Mouse (Mus musculus): ENCODE results near the gene St6galnac3. TPM values are rescaled to one million over a fixed set of nuclear protein-coding genes. Genes with fewer than 3 reads are reported as not detected.

St6galnac3 gene
- total RNA-seq, 2 experiments from 2014 or later: 10.7 to 12.7 TPM

GRCm38 (mm10) chr3:153509029-153509428, 215.9 kb downstream of the St6galnac3 start:
- intact Hi-C loops (cut with DNase I): loop anchor here (10.0 kb wide), 1 partner anchor 146 kb away; no protein-coding TSS in a partner anchor
- DNase-seq (ENCODE audit: extremely low spot score in 1 of 2, low spot score in 2 of 2): no peak

- intact Hi-C loops (cut with DNase I): loop anchor here (10.0 kb wide), 1 partner anchor 146 kb away; no protein-coding TSS in a partner anchor
- no peak for DNase-seq (ENCODE audit: extremely low spot score in 1 of 2, low spot score in 2 of 2)
Measured at GRCm38 (mm10) chr3:153508592-153508991, 216.4 kb downstream of the St6galnac3 start.

GRCm38 (mm10) chr3:153507599-153507998, 217.4 kb downstream of the St6galnac3 start:
- intact Hi-C loops (cut with DNase I): loop anchor here (10.0 kb wide), 1 partner anchor 147 kb away; no protein-coding TSS in a partner anchor

GRCm38 (mm10) chr3:153502488-153502887, 222.5 kb downstream of the St6galnac3 start:
- DNase-seq (ENCODE audit: extremely low spot score in 1 of 2, low spot score in 2 of 2): no peak
- intact Hi-C loops (cut with DNase I): loop anchor here (10.0 kb wide), 1 partner anchor 152 kb away; no protein-coding TSS in a partner anchor

More at GRCm38 (mm10) chr3:153507599-153507998, 217.4 kb downstream of the St6galnac3 start:
- no peak for DNase-seq (ENCODE audit: extremely low spot score in 1 of 2, low spot score in 2 of 2)

GRCm38 (mm10) chr3:153501333-153501877, 223.6 kb downstream of the St6galnac3 start:
- peak; percentile 46 to 78 for DNase-seq (ENCODE audit: extremely low spot score in 1 of 2, low spot score in 2 of 2)
- intact Hi-C loops (cut with DNase I): loop anchor here (10.0 kb wide), 1 partner anchor 153 kb away; no protein-coding TSS in a partner anchor

GRCm38 (mm10) chr3:153492986-153493385, 232.0 kb downstream of the St6galnac3 start:
- intact Hi-C loops (cut with DNase I): no loop called here

GRCm38 (mm10) chr3:153489718-153490117, 235.3 kb downstream of the St6galnac3 start:
- intact Hi-C loops (cut with DNase I): loop anchor here (5.0 kb wide), 1 partner anchor 77 kb away; no protein-coding TSS in a partner anchor
- DNase-seq (ENCODE audit: extremely low spot score in 1 of 2, low spot score in 2 of 2): no peak

More at GRCm38 (mm10) chr3:153492986-153493385, 232.0 kb downstream of the St6galnac3 start:
- DNase-seq (ENCODE audit: extremely low spot score in 1 of 2, low spot score in 2 of 2): no peak

- intact Hi-C loops (cut with DNase I): loop anchor here (5.0 kb wide), 1 partner anchor 77 kb away; no protein-coding TSS in a partner anchor
- no peak for DNase-seq (ENCODE audit: extremely low spot score in 1 of 2, low spot score in 2 of 2)
Measured at GRCm38 (mm10) chr3:153488931-153489330, 236.0 kb downstream of the St6galnac3 start.

- no peak for DNase-seq (ENCODE audit: extremely low spot score in 1 of 2, low spot score in 2 of 2)
Measured at GRCm38 (mm10) chr3:153485176-153485575, 239.8 kb downstream of the St6galnac3 start.

GRCm38 (mm10) chr3:153484701-153485100, 240.3 kb downstream of the St6galnac3 start:
- intact Hi-C loops (cut with DNase I): loop anchor here (5.0 kb wide), 1 partner anchor 72 kb away; no protein-coding TSS in a partner anchor

More at GRCm38 (mm10) chr3:153485176-153485575, 239.8 kb downstream of the St6galnac3 start:
- intact Hi-C loops (cut with DNase I): loop anchor here (5.0 kb wide), 1 partner anchor 73 kb away; no protein-coding TSS in a partner anchor

GRCm38 (mm10) chr3:153483691-153484090, 241.3 kb downstream of the St6galnac3 start:
- intact Hi-C loops (cut with DNase I): no loop called here
- no peak for DNase-seq (ENCODE audit: extremely low spot score in 1 of 2, low spot score in 2 of 2)

More at GRCm38 (mm10) chr3:153484701-153485100, 240.3 kb downstream of the St6galnac3 start:
- DNase-seq (ENCODE audit: extremely low spot score in 1 of 2, low spot score in 2 of 2): peak; percentile 79 to 81

GRCm38 (mm10) chr3:153482098-153482497, 242.9 kb downstream of the St6galnac3 start:
- intact Hi-C loops (cut with DNase I): no loop called here
- DNase-seq (ENCODE audit: extremely low spot score in 1 of 2, low spot score in 2 of 2): peak; percentile 71 to 79

- DNase-seq (ENCODE audit: extremely low spot score in 1 of 2, low spot score in 2 of 2): no peak
- intact Hi-C loops (cut with DNase I): no loop called here
Measured at GRCm38 (mm10) chr3:153481012-153481411, 244.0 kb downstream of the St6galnac3 start.

GRCm38 (mm10) chr3:153480636-153481006, 244.4 kb downstream of the St6galnac3 start:
- intact Hi-C loops (cut with DNase I): no loop called here
- no peak for DNase-seq (ENCODE audit: extremely low spot score in 1 of 2, low spot score in 2 of 2)

- intact Hi-C loops (cut with DNase I): no loop called here
Measured at GRCm38 (mm10) chr3:153480005-153480635, 244.9 kb downstream of the St6galnac3 start.

GRCm38 (mm10) chr3:153475919-153476318, 249.1 kb downstream of the St6galnac3 start:
- intact Hi-C loops (cut with DNase I): no loop called here

More at GRCm38 (mm10) chr3:153480005-153480635, 244.9 kb downstream of the St6galnac3 start:
- DNase-seq (ENCODE audit: extremely low spot score in 1 of 2, low spot score in 2 of 2): no peak

GRCm38 (mm10) chr3:153475461-153475860, 249.5 kb downstream of the St6galnac3 start:
- intact Hi-C loops (cut with DNase I): no loop called here
- no peak for DNase-seq (ENCODE audit: extremely low spot score in 1 of 2, low spot score in 2 of 2)

More at GRCm38 (mm10) chr3:153475919-153476318, 249.1 kb downstream of the St6galnac3 start:
- no peak for DNase-seq (ENCODE audit: extremely low spot score in 1 of 2, low spot score in 2 of 2)

GRCm38 (mm10) chr3:153472583-153473471, 252.1 kb downstream of the St6galnac3 start:
- DNase-seq (ENCODE audit: extremely low spot score in 1 of 2, low spot score in 2 of 2): no peak
- intact Hi-C loops (cut with DNase I): no loop called here

GRCm38 (mm10) chr3:153463849-153464248, 261.1 kb downstream of the St6galnac3 start:
- no peak for DNase-seq (ENCODE audit: extremely low spot score in 1 of 2, low spot score in 2 of 2)
- intact Hi-C loops (cut with DNase I): no loop called here
